Mouse (Mus musculus) B cell, adult 67 days (primary cell): ENCODE data around the gene Htatip2. TPM values are rescaled to one million over a fixed set of nuclear protein-coding genes. Genes with fewer than 3 reads are reported as not detected.

Experiments
- total RNA-seq, 2 experiments: library from RNA; stranded (reverse); gene quantifications; 4 replicates each; pipeline ENCODE4 v1.2.4; 2023

Htatip2 gene
- 10 to 100 TPM; 10.3 to 12.6 TPM for total RNA-seq

DNA sequence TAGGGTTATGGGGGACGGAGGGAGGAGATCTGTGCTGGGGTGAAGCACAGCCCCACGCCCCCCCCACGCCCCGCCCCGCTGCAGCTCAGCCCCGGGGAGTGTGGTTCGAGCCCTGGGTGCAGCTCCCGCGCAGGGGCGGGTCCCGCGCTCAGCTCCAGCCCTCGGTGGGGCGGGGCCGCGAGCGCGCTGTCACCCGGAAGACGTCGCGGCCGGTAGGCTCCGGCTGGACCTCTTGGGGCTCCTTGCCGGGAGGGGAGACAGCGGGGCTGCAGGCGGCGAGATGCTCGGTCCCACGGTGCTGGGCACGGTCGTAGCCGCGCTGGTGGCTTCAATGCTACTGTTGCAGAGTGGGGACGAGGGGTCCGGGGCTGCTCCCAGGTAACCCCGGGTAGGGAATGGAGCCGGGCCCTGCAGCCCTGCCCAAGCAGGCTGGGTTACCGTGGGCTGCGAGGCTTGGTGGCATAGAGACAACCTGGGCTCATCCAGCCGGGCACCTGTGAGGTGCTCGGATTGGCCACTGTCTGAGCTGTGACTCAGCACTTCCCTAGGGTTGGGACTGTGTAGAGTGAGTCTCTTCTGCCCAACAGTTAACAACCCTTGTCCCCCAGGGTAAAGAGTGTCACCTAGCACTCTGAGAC is at the start of gene Htatip2:
Htatip2 (plus strand) TSS at position 182 of the 638 bp plus-strand sequence.

DNA sequence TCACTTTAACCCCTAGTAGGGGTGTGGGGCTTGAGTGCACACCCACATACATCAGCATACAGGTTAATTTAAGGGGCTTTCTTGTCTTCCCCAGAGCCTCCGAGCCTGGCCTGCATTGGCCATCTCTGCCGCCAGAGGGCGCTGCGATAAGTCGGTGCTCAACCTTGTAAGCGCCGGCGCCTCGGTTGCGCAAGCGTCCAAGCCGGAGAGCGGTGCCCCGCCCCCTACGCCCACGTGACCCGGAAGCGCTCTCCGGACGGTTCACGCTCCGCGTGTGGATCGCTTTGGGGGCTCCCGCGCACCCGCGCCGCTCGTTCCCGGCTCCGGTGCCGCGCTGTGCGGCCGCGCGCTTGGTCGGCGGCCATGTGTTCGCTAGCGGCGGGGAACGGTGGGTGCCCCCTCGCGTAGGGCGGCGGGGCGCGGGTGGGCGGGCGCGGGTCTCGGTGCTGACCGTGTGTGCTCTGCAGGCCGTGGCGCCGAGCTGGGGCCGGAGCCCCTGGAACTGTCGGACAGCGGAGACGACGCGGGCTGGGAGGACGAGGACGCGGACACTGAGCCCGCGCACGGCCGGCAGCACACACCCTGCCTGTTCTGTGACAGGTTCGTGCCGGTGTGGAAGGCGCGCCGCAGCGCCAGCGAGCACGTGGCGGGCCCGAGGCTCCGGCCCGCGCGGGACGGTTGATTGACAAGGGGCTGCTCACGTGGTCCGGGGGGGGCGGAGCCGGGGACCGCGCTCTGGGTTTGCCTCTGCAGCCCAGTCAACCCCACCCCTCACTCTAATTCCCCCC is 19.4 kb downstream of the Htatip2 start, which contains the start of gene Prmt3:
Prmt3 (plus strand) TSS at position 233 of the 788 bp plus-strand sequence.

Other genes starting within 250 kb of the Htatip2 start
- gene Dbx1, start 122.3 kb upstream of the Htatip2 start, total RNA-seq, result not detected
- gene Prmt3, start 19.2 kb downstream of the Htatip2 start, total RNA-seq, result 10 to 100 TPM; 53.7 to 60.0 TPM
- not detected for gene Slc6a5, start 151.0 kb downstream of the Htatip2 start, total RNA-seq
- not detected for gene Nell1, start 215.7 kb downstream of the Htatip2 start, total RNA-seq